11 mouse cellular contexts compared by ENCODE assay signal in the genomic region with DNA sequence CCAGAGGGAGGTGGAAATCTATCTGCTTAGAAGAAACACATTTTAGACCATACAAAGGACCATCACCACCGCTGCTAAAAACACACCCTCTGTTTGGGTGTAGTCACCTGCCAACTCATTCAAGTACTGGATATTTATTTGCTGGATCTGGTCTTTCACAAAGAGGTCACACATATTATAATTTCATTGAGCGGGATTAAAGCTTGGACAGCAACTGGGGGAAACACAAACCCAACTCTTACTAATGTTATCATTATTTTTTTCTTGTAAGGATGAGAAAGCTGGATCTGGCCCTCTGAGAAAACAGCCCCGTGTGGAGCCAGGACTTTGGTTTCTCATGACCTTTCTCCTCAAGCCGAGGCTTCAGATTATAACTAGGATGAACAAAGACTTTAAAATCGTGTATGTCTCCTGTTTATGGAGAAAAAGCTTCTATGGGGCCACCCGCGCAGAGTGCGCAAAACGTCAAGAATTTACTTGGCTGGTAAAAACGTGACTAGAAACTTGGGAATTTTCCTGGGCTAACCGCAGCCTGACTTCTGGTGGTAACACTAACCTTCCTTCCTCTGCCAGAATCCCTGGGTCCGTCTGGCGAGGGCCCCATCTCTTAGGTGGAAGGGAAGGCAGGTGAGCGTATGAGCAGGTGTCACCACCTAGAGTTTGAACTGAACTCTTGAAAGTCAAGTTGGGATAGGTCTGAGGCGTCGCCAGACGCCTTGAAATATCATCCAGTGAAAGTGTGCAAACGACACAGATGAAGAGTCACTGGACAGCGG. TPM values are rescaled to one million over a fixed set of nuclear protein-coding genes. Genes with fewer than 3 reads are reported as not detected.
DNase-seq lines count a peak whose midpoint lies in the region; ATAC-seq and TF ChIP-seq lines count a peak whose summit lies in the region.
"Had no signal": no experiment of that assay in that cellular context is flagged by ENCODE, and none has a peak within 500 bp of the region (broad histone marks: within the 10 kb centered on the region; RNA-seq: fewer than 3 reads in every experiment).

No protein-coding gene starts in this region.

- peak; percentile 49 for DNase-seq in hindbrain, embryonic 11.5 days (ENCODE audit: low spot score)
- DNase-seq in hindbrain, postnatal 0 days (ENCODE audit: low spot score), result no peak
- no peak for DNase-seq in lung, postnatal 0 days (ENCODE audit: low spot score)
- no peak for DNase-seq in lung, postnatal 25 days (ENCODE audit: low spot score)
- no peak for DNase-seq in layer of hippocampus, adult 8-10 months (ENCODE audit: low spot score in 2 of 2)
- no peak for DNase-seq in thymus, postnatal 0 days (ENCODE audit: low spot score)

- no peak overlapping the region for H3K4me3 ChIP-seq in hindbrain, embryonic 11.5 days (ENCODE audit: low read depth, low read length)
- no peak overlapping the region for H3K4me3 ChIP-seq in hindbrain, postnatal 0 days (ENCODE audit: low read length)
- H3K4me3 ChIP-seq in lung, postnatal 0 days (ENCODE audit: low read depth, low read length), result peak overlapping the region; percentile 40
- no peak overlapping the region for H3K4me3 ChIP-seq in embryonic facial prominence, embryonic 12.5 days
- H3K4me3 ChIP-seq in limb, embryonic 13.5 days, result no peak overlapping the region

- H3K9ac ChIP-seq in hindbrain, embryonic 11.5 days (ENCODE audit: low read depth, low read length), result no peak overlapping the region
- no peak overlapping the region for H3K9ac ChIP-seq in hindbrain, postnatal 0 days (replicated peaks; ENCODE audit: low read length)
- peak overlapping the region; percentile 68 for H3K9ac ChIP-seq in lung, postnatal 0 days (replicated peaks; ENCODE audit: low read depth)
- no peak overlapping the region for H3K9ac ChIP-seq in embryonic facial prominence, embryonic 12.5 days
- no peak overlapping the region for H3K9ac ChIP-seq in limb, embryonic 13.5 days

- H3K9me3 ChIP-seq in hindbrain, embryonic 11.5 days (ENCODE audit: control insufficient read depth, low read length), result no peaks in the 10 kb centered on the region
- H3K9me3 ChIP-seq in hindbrain, postnatal 0 days (ENCODE audit: low read length), result no peaks in the 10 kb centered on the region
- no peaks in the 10 kb centered on the region for H3K9me3 ChIP-seq in lung, postnatal 0 days (ENCODE audit: low read length)
- no peaks in the 10 kb centered on the region for H3K9me3 ChIP-seq in embryonic facial prominence, embryonic 12.5 days
- no peaks in the 10 kb centered on the region for H3K9me3 ChIP-seq in limb, embryonic 13.5 days

- no peak for ATAC-seq in hindbrain, embryonic 11.5 days (ENCODE audit: low FRiP score)
- no peak for ATAC-seq in hindbrain, postnatal 0 days
- ATAC-seq in lung, postnatal 0 days, result no peak
- ATAC-seq in embryonic facial prominence, embryonic 12.5 days (ENCODE audit: insufficient number of reproducible peaks, insufficient read depth, low FRiP score, low TSS enrichment), result no peak
- no peak for ATAC-seq in limb, embryonic 13.5 days (ENCODE audit: low FRiP score, low read depth)
- ATAC-seq: forebrain, embryonic 16.5 days had no signal

- H3K36me3 ChIP-seq in hindbrain, embryonic 11.5 days (ENCODE audit: control insufficient read depth, insufficient read depth, low read length), result no peaks in the 10 kb centered on the region
- H3K36me3 ChIP-seq in hindbrain, postnatal 0 days (ENCODE audit: insufficient read depth, low read length), result no peaks in the 10 kb centered on the region
- no peaks in the 10 kb centered on the region for H3K36me3 ChIP-seq in lung, postnatal 0 days (ENCODE audit: insufficient read depth, low read length)
- H3K36me3 ChIP-seq in embryonic facial prominence, embryonic 12.5 days, result no peaks in the 10 kb centered on the region
- no peaks in the 10 kb centered on the region for H3K36me3 ChIP-seq in limb, embryonic 13.5 days

- no peak for TF ChIP-seq EP300 in lung, postnatal 0 days (IDR thresholded peaks at IDR 0.05)

- TF ChIP-seq CTCF in hindbrain, postnatal 0 days (IDR thresholded peaks at IDR 0.05; ENCODE audit: low read depth), result no peak
- TF ChIP-seq CTCF in lung, postnatal 0 days (IDR thresholded peaks at IDR 0.05), result no peak

- WGBS in hindbrain, embryonic 11.5 days, result 1% methylated on average over 19 of the region's 19 CpGs
- under 1% methylated on average over 19 of the region's 19 CpGs for WGBS in hindbrain, postnatal 0 days
- 7% methylated on average over 19 of the region's 19 CpGs for WGBS in lung, postnatal 0 days
- 1% methylated on average over 19 of the region's 19 CpGs for WGBS in embryonic facial prominence, embryonic 12.5 days
- 3% methylated on average over 19 of the region's 19 CpGs for whole genome bisulfite sequencing in limb, embryonic 13.5 days

- peaks cover 80% of the 10 kb centered on the region for H3K27me3 ChIP-seq in hindbrain, embryonic 11.5 days (ENCODE audit: control insufficient read depth, insufficient read depth, low read length)
- peaks cover 76% of the 10 kb centered on the region for H3K27me3 ChIP-seq in hindbrain, postnatal 0 days (ENCODE audit: insufficient read depth, low read length)
- peaks cover 15% of the 10 kb centered on the region for H3K27me3 ChIP-seq in lung, postnatal 0 days (replicated peaks; ENCODE audit: insufficient read depth, low read length)
- H3K27me3 ChIP-seq in embryonic facial prominence, embryonic 12.5 days, result peaks cover 85% of the 10 kb centered on the region
- H3K27me3 ChIP-seq in limb, embryonic 13.5 days, result peaks cover 90% of the 10 kb centered on the region

- H3K4me1 ChIP-seq in hindbrain, embryonic 11.5 days (replicated peaks; ENCODE audit: control insufficient read depth, insufficient read depth, low read length), result peaks cover 2% of the 10 kb centered on the region; the same call in 1 of the 2 replicates
- H3K4me1 ChIP-seq in hindbrain, postnatal 0 days (ENCODE audit: insufficient read depth, low read length), result no peaks in the 10 kb centered on the region
- no peaks in the 10 kb centered on the region for H3K4me1 ChIP-seq in lung, postnatal 0 days (ENCODE audit: insufficient read depth, low read depth, low read length)
- peaks cover 6% of the 10 kb centered on the region; the same call in 1 of the 2 replicates for H3K4me1 ChIP-seq in embryonic facial prominence, embryonic 12.5 days
- peaks cover 24% of the 10 kb centered on the region for H3K4me1 ChIP-seq in limb, embryonic 13.5 days

- no peak overlapping the region for H3K27ac ChIP-seq in hindbrain, embryonic 11.5 days (ENCODE audit: low read depth, low read length)
- H3K27ac ChIP-seq in hindbrain, postnatal 0 days, result no peak overlapping the region
- peak overlapping the region; percentile 78 for H3K27ac ChIP-seq in lung, postnatal 0 days (ENCODE audit: low read length)
- no peak overlapping the region for H3K27ac ChIP-seq in embryonic facial prominence, embryonic 12.5 days
- H3K27ac ChIP-seq in limb, embryonic 13.5 days, result no peak overlapping the region

- no peak overlapping the region for H3K4me2 ChIP-seq in hindbrain, embryonic 11.5 days (replicated peaks; ENCODE audit: low read depth, low read length)
- H3K4me2 ChIP-seq in hindbrain, postnatal 0 days (ENCODE audit: low read depth, low read length), result no peak overlapping the region
- H3K4me2 ChIP-seq in lung, postnatal 0 days (replicated peaks; ENCODE audit: low read depth, low read length), result peak overlapping the region; percentile 51
- 0 out of 2 replicates have a peak overlapping the region, but pooled peaks have one; percentile 19 for H3K4me2 ChIP-seq in embryonic facial prominence, embryonic 12.5 days (replicated peaks)
- peak overlapping the region; percentile 21; the same call in 1 of the 2 replicates for H3K4me2 ChIP-seq in limb, embryonic 13.5 days (replicated peaks)

RNA-seq across cellular contexts. Expression of gene Tcf21, which starts 4.3 kb away (rescaled TPM):
- 0.26 and 0.50 TPM in 2 replicates for polyA plus RNA-seq in hindbrain, embryonic 11.5 days (2014; fragmentation: Nextera tagmentation; extraction: Ambion mirVana)
- total RNA-seq in hindbrain, postnatal 0 days (2014; rRNA removed), result 0.47 TPM in 1 of 2 replicates, not detected in the other
- 0.89 and 1.4 TPM in 2 replicates for polyA plus RNA-seq in hindbrain, postnatal 0 days (2015; fragmentation: Nextera tagmentation; extraction: Ambion mirVana)
- 697 and 750 TPM in 2 replicates for polyA plus RNA-seq in lung, postnatal 0 days (2015; fragmentation: Nextera tagmentation; extraction: Ambion mirVana)
- 2.5 TPM in 2 replicates for polyA plus RNA-seq in embryonic facial prominence, embryonic 12.5 days (2016; fragmentation: Nextera tagmentation; extraction: Ambion mirVana)
- polyA plus RNA-seq in limb, embryonic 13.5 days (2015; fragmentation: Nextera tagmentation; extraction: Ambion mirVana), result 0.37 and 0.51 TPM in 2 replicates
- not detected for total RNA-seq in layer of hippocampus, adult 8-10 months (2022)
- polyA plus RNA-seq in thymus, postnatal 0 days (2015; fragmentation: Nextera tagmentation; extraction: Ambion mirVana), result 0.82 and 0.94 TPM in 2 replicates
- total RNA-seq: granulocyte monocyte progenitor cell, adult 5-6 weeks; midbrain, postnatal 0 days had no signal
- polyA plus RNA-seq: midbrain, postnatal 0 days had no signal

Comparison
In these comparisons a context has a peak if more than half of its experiments do, and no peak if none do; other contexts are left out.
1. H3K4me2 ChIP-seq: peak in lung, postnatal 0 days (single experiment), embryonic facial prominence, embryonic 12.5 days (single experiment) and limb, embryonic 13.5 days (single experiment); none in hindbrain, embryonic 11.5 days (single experiment) and hindbrain, postnatal 0 days (single experiment).
2. RNA of gene Tcf21, which starts 4.3 kb away (polyA plus RNA-seq): 697 to 750 TPM in lung, postnatal 0 days; 2.5 TPM in embryonic facial prominence, embryonic 12.5 days, 0.89 to 1.4 TPM in hindbrain, postnatal 0 days, 0.82 to 0.94 TPM in thymus, postnatal 0 days, 0.37 to 0.51 TPM in limb, embryonic 13.5 days and 0.26 to 0.50 TPM in hindbrain, embryonic 11.5 days; every median in the first group is over 100 times any median in the second.